Mouse (Mus musculus): ENCODE measurements around the gene Sfr1.

- TF ChIP-seq POLR2A (IDR thresholded peaks at IDR 0.05; ENCODE audit: borderline replicate concordance, insufficient read depth, low read length) = no peak
- TF ChIP-seq CTCF (IDR thresholded peaks at IDR 0.05; ENCODE audit: borderline replicate concordance, insufficient read depth, low read depth, low read length) = no peak
These were observed 24.1 kb downstream of the Sfr1 start for GRCm38 (mm10) chr19:47755625-47756024.

All from cerebellum, adult 2 months (tissue).